Mouse (Mus musculus): ENCODE measurements around the gene St6galnac3. TPM values are rescaled to one million over a fixed set of nuclear protein-coding genes. Genes with fewer than 3 reads are reported as not detected.

The St6galnac3 gene
- polyA plus RNA-seq, 1 experiment: 15.6 TPM

GRCm38 (mm10) chr3:153148887-153149286 is 576.1 kb downstream of the St6galnac3 start:
- TF ChIP-seq POLR2A (IDR thresholded peaks at IDR 0.05; ENCODE audit: borderline replicate concordance, extremely low read depth, insufficient read depth, insufficient read length, poor library complexity, severe bottlenecking): no peak
- no peak for TF ChIP-seq CTCF (IDR thresholded peaks at IDR 0.05; ENCODE audit: borderline replicate concordance, extremely low read depth, insufficient read depth, insufficient read length)
- DNase-seq (ENCODE audit: low read depth): no peak

Other genes starting within 250 kb of the St6galnac3 start
- gene Asb17, start 119.0 kb upstream of the St6galnac3 start, polyA plus RNA-seq (2012; rRNA removed): 0.08 TPM in 1 of 2 replicates, not detected in the other
- 0.11 and 0.22 TPM in 2 replicates for gene Msh4, start 181.0 kb upstream of the St6galnac3 start, polyA plus RNA-seq (2012; rRNA removed)
- gene Rabggtb, start 187.8 kb upstream of the St6galnac3 start, polyA plus RNA-seq (2012; rRNA removed): 65.9 and 84.1 TPM in 2 replicates
- gene Acadm, start 219.5 kb upstream of the St6galnac3 start, polyA plus RNA-seq (2012; rRNA removed): 45.4 and 59.9 TPM in 2 replicates
- 16.0 and 19.6 TPM in 2 replicates for gene Slc44a5, start 248.3 kb upstream of the St6galnac3 start, polyA plus RNA-seq (2012; rRNA removed)